ENCODE assay signal across 20 mouse cellular contexts in the genomic region with DNA sequence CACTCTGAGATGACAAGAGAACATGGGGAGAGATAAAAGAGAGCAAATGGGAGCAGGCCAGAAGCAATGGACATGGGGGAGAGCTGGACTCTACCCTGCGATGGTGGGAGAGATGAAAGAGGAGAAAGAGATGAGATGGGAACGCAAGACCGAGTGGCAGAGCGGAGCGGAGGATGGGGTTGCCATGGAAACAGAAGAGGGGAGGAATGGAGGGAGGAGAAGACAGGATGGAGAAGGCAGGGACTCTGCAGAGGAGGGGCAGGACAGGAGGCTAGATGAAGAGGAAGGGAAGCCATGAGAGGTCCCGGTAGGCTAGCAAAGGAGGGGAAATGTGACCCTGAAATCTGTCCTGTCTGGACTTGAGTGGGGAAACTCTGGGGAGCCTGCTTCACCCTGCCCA. TPM values are rescaled to one million over a fixed set of nuclear protein-coding genes. Genes with fewer than 3 reads are reported as not detected.
A peak's percentile ranks its signal among the peaks of the same experiment; 100 is the strongest.
DNase-seq lines count a peak whose midpoint lies in the region; ATAC-seq and TF ChIP-seq lines count a peak whose summit lies in the region.
"Had no signal": no experiment of that assay in that cellular context is flagged by ENCODE, and none has a peak within 500 bp of the region (broad histone marks: within the 10 kb centered on the region; RNA-seq: fewer than 3 reads in every experiment).

No protein-coding gene starts in this region.

- no peak overlapping the region for H3K9ac ChIP-seq in hindbrain, postnatal 0 days (replicated peaks; ENCODE audit: low read length)
- no peak overlapping the region for H3K9ac ChIP-seq in midbrain, postnatal 0 days (replicated peaks; ENCODE audit: low read length, poor library complexity, severe bottlenecking)
- H3K9ac ChIP-seq: embryonic facial prominence, embryonic 13.5 days; heart, embryonic 15.5 days; kidney, embryonic 15.5 days; limb, embryonic 13.5 days had no signal

- H3K27ac ChIP-seq in forebrain, embryonic 10.5 days = peak overlapping the region; percentile 76
- peak overlapping the region; percentile 26; the same call in 1 of the 2 replicates for H3K27ac ChIP-seq in hindbrain, postnatal 0 days
- H3K27ac ChIP-seq in midbrain, postnatal 0 days (ENCODE audit: low read depth, low read length) = peak overlapping the region; percentile 62
- H3K27ac ChIP-seq: embryonic facial prominence, embryonic 13.5 days; heart, embryonic 15.5 days; kidney, embryonic 15.5 days; limb, embryonic 13.5 days had no signal

- H3K9me3 ChIP-seq in forebrain, embryonic 10.5 days = no peaks in the 10 kb centered on the region
- no peaks in the 10 kb centered on the region for H3K9me3 ChIP-seq in hindbrain, postnatal 0 days (ENCODE audit: low read length)
- H3K9me3 ChIP-seq in midbrain, postnatal 0 days (ENCODE audit: low read length) = no peaks in the 10 kb centered on the region
- H3K9me3 ChIP-seq: embryonic facial prominence, embryonic 13.5 days; G1E; heart, embryonic 15.5 days; kidney, embryonic 15.5 days; limb, embryonic 13.5 days had no signal

- peaks cover 9% of the 10 kb centered on the region; the same call in 1 of the 2 replicates for H3K36me3 ChIP-seq in forebrain, embryonic 10.5 days (replicated peaks)
- H3K36me3 ChIP-seq in hindbrain, postnatal 0 days (ENCODE audit: insufficient read depth, low read length) = no peaks in the 10 kb centered on the region
- H3K36me3 ChIP-seq in midbrain, postnatal 0 days (ENCODE audit: insufficient read depth, low read length) = no peaks in the 10 kb centered on the region
- H3K36me3 ChIP-seq: embryonic facial prominence, embryonic 13.5 days; heart, embryonic 15.5 days; kidney, embryonic 15.5 days; limb, embryonic 13.5 days had no signal

- peak overlapping the region; percentile 21; the same call in 1 of the 2 replicates for H3K4me2 ChIP-seq in hindbrain, postnatal 0 days (ENCODE audit: low read depth, low read length)
- H3K4me2 ChIP-seq in midbrain, postnatal 0 days (ENCODE audit: low read depth, low read length, poor library complexity, severe bottlenecking) = peak overlapping the region; percentile 20
- H3K4me2 ChIP-seq: embryonic facial prominence, embryonic 13.5 days; heart, embryonic 15.5 days; kidney, embryonic 15.5 days; limb, embryonic 13.5 days had no signal

- no peak for TF ChIP-seq CTCF in hindbrain, postnatal 0 days (IDR thresholded peaks at IDR 0.05; ENCODE audit: low read depth)
- no peak for TF ChIP-seq CTCF in midbrain, postnatal 0 days (IDR thresholded peaks at IDR 0.05)

- peaks cover 99% of the 10 kb centered on the region for H3K4me1 ChIP-seq in forebrain, embryonic 10.5 days
- peaks cover 36% of the 10 kb centered on the region for H3K4me1 ChIP-seq in hindbrain, postnatal 0 days (ENCODE audit: insufficient read depth, low read length)
- H3K4me1 ChIP-seq in midbrain, postnatal 0 days (ENCODE audit: insufficient read depth, low read length) = peaks cover 39% of the 10 kb centered on the region

- DNase-seq in frontal cortex, postnatal 10 days (ENCODE audit: low spot score in 2 of 2) = no peak
- no peak for DNase-seq in forebrain, embryonic 10.5 days (ENCODE audit: extremely low spot score, low spot score)
- peak; percentile 74 for DNase-seq in hindbrain, postnatal 0 days (ENCODE audit: low spot score)
- DNase-seq in midbrain, postnatal 0 days (ENCODE audit: low spot score) = peak; percentile 67
- DNase-seq in thymus, postnatal 25 days = no peak
- DNase-seq in adrenal gland, adult 18-20 months (ENCODE audit: low spot score in 2 of 2) = no peak
- DNase-seq: cerebellum, adult 11 months; gastrocnemius, postnatal 10 days; lung, postnatal 14 days; spleen, adult 18-20 months; thymus, adult 2 months had no signal

- 73% methylated on average over 6 of the region's 6 CpGs for WGBS in forebrain, embryonic 10.5 days
- 18% methylated on average over 6 of the region's 6 CpGs for WGBS in hindbrain, postnatal 0 days
- 12% methylated on average over 6 of the region's 6 CpGs for WGBS in midbrain, postnatal 0 days

- H3K4me3 ChIP-seq in forebrain, embryonic 10.5 days = no peak overlapping the region
- no peak overlapping the region for H3K4me3 ChIP-seq in hindbrain, postnatal 0 days (ENCODE audit: low read length)
- no peak overlapping the region for H3K4me3 ChIP-seq in midbrain, postnatal 0 days (ENCODE audit: low read depth, low read length)
- H3K4me3 ChIP-seq: embryonic facial prominence, embryonic 13.5 days; heart, embryonic 15.5 days; kidney, embryonic 15.5 days; limb, embryonic 13.5 days; myocyte had no signal

- ATAC-seq in frontal cortex, adult (ENCODE audit: low TSS enrichment) = peak; percentile 73
- ATAC-seq in hindbrain, postnatal 0 days = peak; percentile 64
- peak; percentile 53 for ATAC-seq in midbrain, postnatal 0 days (ENCODE audit: low FRiP score)
- no peak for ATAC-seq in megakaryocyte progenitor cell, adult 5-6 weeks (replicated peaks; ENCODE audit: poor library complexity)
- ATAC-seq: activated CD4-positive, CD25-positive, alpha-beta regulatory T cell, adult 4 months had no signal

- H3K27me3 ChIP-seq in forebrain, embryonic 10.5 days (ENCODE audit: poor library complexity, severe bottlenecking) = no peaks in the 10 kb centered on the region
- H3K27me3 ChIP-seq in hindbrain, postnatal 0 days (ENCODE audit: insufficient read depth, low read length) = no peaks in the 10 kb centered on the region
- no peaks in the 10 kb centered on the region for H3K27me3 ChIP-seq in midbrain, postnatal 0 days (ENCODE audit: insufficient read depth, low read length)
- H3K27me3 ChIP-seq: embryonic facial prominence, embryonic 13.5 days; heart, embryonic 15.5 days; kidney, embryonic 15.5 days; limb, embryonic 13.5 days had no signal

RNA-seq across cellular contexts. Expression of gene Idh2, which starts 42.9 kb away (rescaled TPM):
- polyA plus RNA-seq in forebrain, embryonic 10.5 days (2016; fragmentation: Nextera tagmentation; extraction: Ambion mirVana) = 462 and 476 TPM in 2 replicates
- total RNA-seq in hindbrain, postnatal 0 days (2014; rRNA removed) = 126 and 161 TPM in 2 replicates
- 152 and 158 TPM in 2 replicates for polyA plus RNA-seq in hindbrain, postnatal 0 days (2015; fragmentation: Nextera tagmentation; extraction: Ambion mirVana)
- 122 and 136 TPM in 2 replicates for total RNA-seq in midbrain, postnatal 0 days (2014; rRNA removed)
- 115 and 124 TPM in 2 replicates for polyA plus RNA-seq in midbrain, postnatal 0 days (2015; fragmentation: Nextera tagmentation; extraction: Ambion mirVana)
- 267 and 274 TPM in 2 replicates for total RNA-seq in megakaryocyte progenitor cell, adult 5-6 weeks (2015)
- total RNA-seq in megakaryocyte progenitor cell, adult 5-6 weeks (2017) = 276 and 284 TPM in 2 replicates
- total RNA-seq in adrenal gland, adult 18-20 months (2021) = 100 to 1,000 TPM; 116 to 190 TPM

RNA-seq across cellular contexts. Expression of gene Zfp710, which starts 47.7 kb away (rescaled TPM):
- 33.3 and 33.4 TPM in 2 replicates for polyA plus RNA-seq in forebrain, embryonic 10.5 days (2016; fragmentation: Nextera tagmentation; extraction: Ambion mirVana)
- 25.8 and 29.7 TPM in 2 replicates for total RNA-seq in hindbrain, postnatal 0 days (2014; rRNA removed)
- 8.4 and 10.3 TPM in 2 replicates for polyA plus RNA-seq in hindbrain, postnatal 0 days (2015; fragmentation: Nextera tagmentation; extraction: Ambion mirVana)
- total RNA-seq in midbrain, postnatal 0 days (2014; rRNA removed) = 25.1 and 33.6 TPM in 2 replicates
- 9.8 and 10.7 TPM in 2 replicates for polyA plus RNA-seq in midbrain, postnatal 0 days (2015; fragmentation: Nextera tagmentation; extraction: Ambion mirVana)
- total RNA-seq in megakaryocyte progenitor cell, adult 5-6 weeks (2015) = 18.9 and 19.3 TPM in 2 replicates
- 22.7 and 23.6 TPM in 2 replicates for total RNA-seq in megakaryocyte progenitor cell, adult 5-6 weeks (2017)
- total RNA-seq in adrenal gland, adult 18-20 months (2021) = 10 to 100 TPM; 13.8 to 14.3 TPM

Comparison
In these comparisons a context has a peak if more than half of its experiments do, and no peak if none do; other contexts are left out.
1. DNase-seq: peak in hindbrain, postnatal 0 days (single experiment) and midbrain, postnatal 0 days (single experiment); none in frontal cortex, postnatal 10 days (0 of 2), forebrain, embryonic 10.5 days (single experiment), thymus, postnatal 25 days (single experiment) and adrenal gland, adult 18-20 months (0 of 2).
2. H3K27ac ChIP-seq: peak in every context shown above with its lines; median percentile 76 in forebrain, embryonic 10.5 days; 62 in midbrain, postnatal 0 days; 26 in hindbrain, postnatal 0 days.